Mouse (Mus musculus) bone marrow macrophage, adult 2 months (primary cell): ENCODE results near the gene Sco1. TPM values are rescaled to one million over a fixed set of nuclear protein-coding genes. Genes with fewer than 3 reads are reported as not detected.

Experiments
- H3K27ac ChIP-seq: 2 replicates; pipeline ENCODE4 v1.5.1; 2012; ENCODE audit warnings: low read depth, low read length; ENCODE audit not compliant: insufficient read depth
- H3K4me1 ChIP-seq: 2 replicates; pipeline ENCODE4 v1.6.1; 2012; ENCODE audit warnings: low read length; ENCODE audit not compliant: control insufficient read depth, insufficient read depth
- H3K4me3 ChIP-seq: 2 replicates; pipeline ENCODE4 v1.5.1; 2012; ENCODE audit warnings: mild to moderate bottlenecking, low read length, moderate library complexity; ENCODE audit not compliant: insufficient read depth
- CTCF ChIP-seq: IDR thresholded peaks from 2 replicates; pipeline ENCODE4 v1.5.1; 2012; ENCODE audit warnings: low read depth, mild to moderate bottlenecking, low read length, moderate library complexity
- POLR2A ChIP-seq: IDR thresholded peaks from 2 replicates; pipeline ENCODE4 v1.6.1; 2012; ENCODE audit warnings: mild to moderate bottlenecking, low read depth, low read length, borderline replicate concordance
- polyA plus RNA-seq: library from polyadenylated mRNA; stranded (reverse); fragments of >200 nt; gene quantifications from 2 replicates; pipeline ENCODE4 v1.2.4, GENCODE M21; 2012; ENCODE audit not compliant: missing spikeins, insufficient read depth, insufficient read length

Sco1 gene
- polyA plus RNA-seq, 1 experiment, result 8.8 TPM

DNA sequence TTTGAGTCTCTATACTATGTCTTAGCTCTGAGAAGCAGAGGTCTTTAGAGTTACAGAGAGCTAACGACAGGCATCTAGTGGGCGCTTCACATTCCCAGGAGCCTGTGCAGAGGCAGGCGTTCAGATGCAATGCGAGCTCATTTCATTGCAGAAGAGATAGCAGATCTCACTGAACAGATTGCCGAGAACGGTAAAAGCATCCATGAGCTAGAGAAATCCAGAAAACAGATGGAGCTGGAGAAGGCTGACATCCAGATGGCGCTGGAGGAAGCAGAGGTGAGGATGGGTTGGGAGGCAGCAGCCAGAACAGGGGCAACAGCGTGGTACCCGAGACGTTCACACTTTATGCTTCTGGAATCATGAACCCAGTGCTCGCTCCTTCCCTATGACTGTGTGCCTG is 46.0 kb downstream of the Sco1 start:
- Histone ChIP-seq H3K4me1 (no peaks in the 10 kb centered on the region), H3K27ac (no peak overlapping the region), H3K4me3 (no peak overlapping the region)
- TF ChIP-seq POLR2A (no peak), CTCF (no peak)

DNA sequence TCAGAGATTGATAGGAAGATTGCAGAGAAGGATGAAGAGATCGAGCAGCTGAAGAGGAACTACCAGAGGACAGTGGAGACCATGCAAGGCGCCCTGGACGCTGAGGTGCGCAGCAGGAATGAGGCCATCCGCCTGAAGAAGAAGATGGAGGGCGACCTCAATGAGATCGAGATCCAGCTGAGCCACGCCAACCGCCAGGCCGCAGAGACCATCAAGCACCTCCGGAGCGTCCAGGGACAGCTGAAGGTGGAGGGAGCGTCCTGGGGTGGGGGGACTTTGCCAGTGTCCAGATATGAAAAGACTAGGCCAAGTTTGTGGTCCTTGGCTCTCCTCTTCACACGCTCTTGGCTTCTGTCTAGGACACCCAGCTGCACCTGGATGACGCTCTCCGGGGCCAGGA is 46.8 kb downstream of the Sco1 start:
- Histone ChIP-seq H3K27ac (no peak overlapping the region), H3K4me3 (no peak overlapping the region), H3K4me1 (no peaks in the 10 kb centered on the region)
- no peak for TF ChIP-seq CTCF
- TF ChIP-seq POLR2A, result no peak

DNA sequence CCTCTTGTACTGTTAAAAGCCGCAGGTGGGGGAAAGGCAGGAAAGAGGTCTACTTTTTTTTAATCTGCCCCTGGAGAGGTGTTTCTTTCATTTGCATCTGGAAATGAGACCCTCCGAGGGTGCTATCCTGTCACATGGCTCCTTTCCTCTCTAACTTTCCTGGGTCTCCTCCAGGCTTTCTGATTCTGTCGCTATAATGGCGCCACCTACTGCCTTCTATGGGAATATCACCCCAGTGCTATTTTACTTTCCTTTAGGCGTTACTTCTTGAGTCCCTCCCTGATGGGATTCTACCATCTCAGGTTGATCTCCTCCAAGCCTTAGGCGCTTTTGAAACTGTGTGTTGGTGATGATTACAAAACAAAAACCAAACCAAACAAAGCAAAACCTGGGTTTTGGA is 47.7 kb downstream of the Sco1 start:
- TF ChIP-seq CTCF (0 out of 2 replicates have a peak, but pooled peaks have one; percentile 30), POLR2A (no peak)
- Histone ChIP-seq H3K27ac (no peak overlapping the region), H3K4me3 (no peak overlapping the region), H3K4me1 (no peaks in the 10 kb centered on the region)

- TF ChIP-seq CTCF, result peak; percentile 65
- no peak for TF ChIP-seq POLR2A
- H3K4me3 ChIP-seq, result no peak overlapping the region
- no peaks in the 10 kb centered on the region for H3K4me1 ChIP-seq
- no peak overlapping the region for H3K27ac ChIP-seq
These were observed 49.2 kb downstream of the Sco1 start for GRCm38 (mm10) chr11:67101713-67102112.

DNA sequence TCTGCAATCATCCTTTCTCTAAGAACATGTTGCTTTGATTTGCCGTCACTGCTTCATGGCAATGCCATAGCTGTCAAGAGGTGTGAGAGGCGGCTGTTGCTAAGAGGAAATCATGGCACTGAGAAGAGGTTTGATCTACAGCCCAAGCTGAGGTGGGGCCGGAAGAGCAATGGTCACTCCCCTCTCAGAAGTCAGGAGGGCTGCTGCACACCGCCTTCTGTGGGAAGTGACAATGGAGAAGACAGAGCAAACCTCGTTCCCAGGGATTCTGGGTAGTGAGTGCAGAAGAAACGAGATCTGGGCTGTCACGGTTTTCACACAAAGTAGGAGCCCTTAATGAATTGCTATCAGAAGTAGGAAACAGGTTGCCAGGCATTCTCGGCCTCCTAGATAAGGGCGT is 50.8 kb downstream of the Sco1 start:
- TF ChIP-seq CTCF (no peak), POLR2A (no peak)
- no peak overlapping the region for H3K27ac ChIP-seq
- no peaks in the 10 kb centered on the region for H3K4me1 ChIP-seq
- no peak overlapping the region for H3K4me3 ChIP-seq

DNA sequence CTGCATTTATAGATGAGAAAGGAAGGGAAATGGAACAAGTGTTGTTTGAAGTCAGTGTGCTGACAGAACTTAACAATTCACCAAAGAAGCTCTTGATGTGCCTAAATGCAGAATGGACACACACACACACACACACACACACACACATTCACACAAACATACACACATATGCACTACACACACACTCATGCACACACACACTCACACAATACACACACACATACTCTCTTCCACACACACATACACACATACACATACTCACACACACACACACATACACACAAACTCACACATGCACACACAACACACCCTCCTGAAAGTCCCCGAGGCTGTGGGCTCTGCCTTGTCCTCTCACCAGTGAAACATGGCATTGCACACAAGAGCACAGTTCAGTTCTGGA is 51.8 kb downstream of the Sco1 start:
- Histone ChIP-seq H3K27ac (no peak overlapping the region), H3K4me3 (no peak overlapping the region), H3K4me1 (no peaks in the 10 kb centered on the region)
- TF ChIP-seq CTCF (no peak), POLR2A (no peak)

- no peak for TF ChIP-seq POLR2A
- TF ChIP-seq CTCF, result no peak
- H3K27ac ChIP-seq, result no peak overlapping the region
- H3K4me1 ChIP-seq, result no peaks in the 10 kb centered on the region
- no peak overlapping the region for H3K4me3 ChIP-seq
These were observed 52.2 kb downstream of the Sco1 start for GRCm38 (mm10) chr11:67104714-67105113.

DNA sequence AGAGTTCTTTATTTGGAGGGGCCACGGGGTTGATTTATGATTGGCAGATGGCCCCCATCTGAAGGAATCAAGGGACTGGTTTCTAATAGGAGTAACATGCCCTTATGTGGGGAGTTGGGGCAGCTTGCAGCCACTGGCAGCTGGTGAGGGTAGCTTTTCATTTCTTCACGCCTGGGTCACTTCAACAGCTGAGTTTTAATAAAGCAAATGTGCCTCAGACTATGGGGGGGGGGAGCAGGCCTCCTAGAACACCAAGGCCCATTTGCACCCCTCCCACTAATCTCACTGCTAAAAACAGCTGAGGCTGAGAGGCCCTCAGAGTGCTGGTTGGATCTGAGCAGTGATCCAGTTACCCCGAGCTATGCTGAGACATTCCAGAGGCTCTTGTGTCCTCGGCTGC is 53.2 kb downstream of the Sco1 start:
- TF ChIP-seq POLR2A (no peak), CTCF (no peak)
- no peak overlapping the region for H3K4me3 ChIP-seq
- no peaks in the 10 kb centered on the region for H3K4me1 ChIP-seq
- H3K27ac ChIP-seq, result no peak overlapping the region

DNA sequence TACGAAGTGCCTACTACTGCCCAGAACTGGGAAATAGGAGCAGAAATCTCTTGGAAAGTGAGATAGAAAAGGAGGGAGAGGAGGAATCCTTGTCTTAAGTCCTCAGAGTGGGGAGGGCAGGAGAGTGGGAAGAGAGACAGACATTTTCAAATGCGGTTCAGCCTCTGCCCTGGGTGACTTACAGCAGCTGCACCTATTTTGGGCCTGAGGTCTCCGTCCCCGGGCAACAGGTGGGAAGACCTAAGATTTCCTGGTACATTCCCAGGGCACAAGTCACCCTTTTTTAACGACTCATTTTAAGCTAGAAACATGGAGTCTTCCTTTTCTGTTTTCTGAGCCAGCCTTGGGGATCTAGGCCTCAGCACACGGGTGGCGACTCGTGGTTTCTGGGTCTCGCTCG is 54.5 kb downstream of the Sco1 start:
- no peak overlapping the region for H3K27ac ChIP-seq
- TF ChIP-seq POLR2A, result no peak
- TF ChIP-seq CTCF, result no peak
- no peak overlapping the region for H3K4me3 ChIP-seq
- H3K4me1 ChIP-seq, result no peaks in the 10 kb centered on the region

GRCm38 (mm10) chr11:67110168-67110948 is 57.9 kb downstream of the Sco1 start:
- Histone ChIP-seq H3K4me3 (no peak overlapping the region), H3K4me1 (no peaks in the 10 kb centered on the region), H3K27ac (no peak overlapping the region)
- TF ChIP-seq CTCF (peak; percentile 78), POLR2A (no peak)
